Mouse (Mus musculus) forebrain, postnatal 0 days (tissue): ENCODE measurements at regions not wholly inside any gene's neighbourhood (a gene's known extent, or its start where the extent isn't known, plus 50 kb on each side); places are given as distances from the start of the nearest gene placed in this dataset.
A peak's percentile ranks its signal among the peaks of the same experiment; 100 is the strongest.

Experiments used
- ATAC-seq: fragments of 200-750 bp; cut with Nextera tagmentation; 2 replicates; pipeline ENCODE4 v1.8.0; 2017; ENCODE audit warnings: mild to moderate bottlenecking, moderate library complexity
- DNase-seq: peaks from one replicate; pipeline ENCODE4 v3.0.0-alpha.2; 2015
- H3K27ac ChIP-seq: fragments of 300-500 bp; sonication (generic); 2 replicates; pipeline ENCODE4 v1.5.1; 2014; ENCODE audit warnings: low read depth, mild to moderate bottlenecking, antibody characterized with exemption, low read length, moderate library complexity, mixed read lengths
- H3K27me3 ChIP-seq: fragments of 300-500 bp; sonication (generic); 2 replicates; pipeline ENCODE4 v1.6.1; 2014; ENCODE audit warnings: mild to moderate bottlenecking, low read length, mixed read lengths; ENCODE audit not compliant: insufficient read depth
- H3K36me3 ChIP-seq: fragments of 300-500 bp; sonication (generic); 2 replicates; pipeline ENCODE4 v1.6.1; 2014; ENCODE audit warnings: mild to moderate bottlenecking, moderate library complexity; ENCODE audit not compliant: insufficient read depth
- H3K4me1 ChIP-seq: fragments of 300-500 bp; sonication (generic); 2 replicates; pipeline ENCODE4 v1.6.1; 2014; ENCODE audit warnings: antibody characterized with exemption; ENCODE audit not compliant: insufficient read depth
- H3K4me2 ChIP-seq: fragments of 300-500 bp; sonication (generic); 2 replicates; pipeline ENCODE4 v1.6.1; 2014; ENCODE audit warnings: low read depth, mild to moderate bottlenecking, moderate library complexity
- H3K4me3 ChIP-seq: fragments of 300-500 bp; sonication (generic); 2 replicates; pipeline ENCODE4 v1.5.1; 2014; ENCODE audit warnings: low read depth, low read length, mixed read lengths
- H3K9ac ChIP-seq: fragments of 300-500 bp; sonication (generic); 2 replicates; pipeline ENCODE4 v1.6.1; 2014; ENCODE audit warnings: mild to moderate bottlenecking
- H3K9me3 ChIP-seq: fragments of 300-500 bp; sonication (generic); 2 replicates; pipeline ENCODE4 v1.6.1; 2016; ENCODE audit warnings: low read length
- CTCF ChIP-seq: sonication (generic); IDR thresholded peaks from 2 replicates; pipeline ENCODE4 v1.5.1; 2016; ENCODE audit warnings: antibody characterized with exemption, control low read depth, low read depth
- WGBS: fragments of 180-500 bp; shearing (Covaris S2); extraction: QIAGEN DNeasy Blood & Tissue Kit; methylation state at CpG from one replicate; pipeline ENCODE4 v1.1.7; 2014; 5-methylcytosine and 5-hydroxymethylcytosine counted together

- H3K4me2 ChIP-seq, result no peak overlapping the region
- H3K27me3 ChIP-seq, result no peaks in the 10 kb centered on the region
- no peaks in the 10 kb centered on the region for H3K36me3 ChIP-seq
- TF ChIP-seq CTCF, result no peak
- 50% methylated on average over 6 of the region's 6 CpGs for WGBS
- H3K4me1 ChIP-seq, result no peaks in the 10 kb centered on the region
- no peak for ATAC-seq
- H3K9me3 ChIP-seq, result no peaks in the 10 kb centered on the region
- H3K27ac ChIP-seq, result no peak overlapping the region
- H3K4me3 ChIP-seq, result no peak overlapping the region
- DNase-seq, result no peak
- H3K9ac ChIP-seq, result no peak overlapping the region
Measured at GRCm38 (mm10) chr4:9104657-9105056, 865.8 kb upstream of the Car8 start.

- DNase-seq (no peak), ATAC-seq (no peak)
- no peak overlapping the region for H3K27ac ChIP-seq
- no peak for TF ChIP-seq CTCF
- no peak overlapping the region for H3K4me2 ChIP-seq
- no peaks in the 10 kb centered on the region for H3K4me1 ChIP-seq
- H3K9ac ChIP-seq, result no peak overlapping the region
- no peaks in the 10 kb centered on the region for H3K9me3 ChIP-seq
- WGBS, result 68% methylated on average over 8 of the region's 8 CpGs
- H3K27me3 ChIP-seq, result no peaks in the 10 kb centered on the region
- no peaks in the 10 kb centered on the region for H3K36me3 ChIP-seq
- H3K4me3 ChIP-seq, result no peak overlapping the region
Measured at GRCm38 (mm10) chr4:9103958-9104357, 865.1 kb upstream of the Car8 start.

- DNase-seq (peak; percentile 94), ATAC-seq (peak; percentile 78)
- Histone ChIP-seq H3K4me2 (peak overlapping the region; percentile 15; the same call in 1 of the 2 replicates), H3K9me3 (no peaks in the 10 kb centered on the region), H3K4me1 (no peaks in the 10 kb centered on the region), H3K36me3 (no peaks in the 10 kb centered on the region), H3K4me3 (no peak overlapping the region), H3K27ac (no peak overlapping the region), H3K9ac (no peak overlapping the region), H3K27me3 (no peaks in the 10 kb centered on the region)
- peak; percentile 97 for TF ChIP-seq CTCF
- WGBS, result 21% methylated on average over 24 of the region's 24 CpGs
Measured at GRCm38 (mm10) chr4:9096809-9097700, 858.2 kb upstream of the Car8 start.

- H3K27me3 ChIP-seq, result no peaks in the 10 kb centered on the region
- 73% methylated on average over 2 of the region's 2 CpGs for WGBS
- no peak overlapping the region for H3K9ac ChIP-seq
- H3K4me3 ChIP-seq, result no peak overlapping the region
- no peak overlapping the region for H3K4me2 ChIP-seq
- no peaks in the 10 kb centered on the region for H3K4me1 ChIP-seq
- ATAC-seq (no peak), DNase-seq (no peak)
- no peaks in the 10 kb centered on the region for H3K36me3 ChIP-seq
- no peaks in the 10 kb centered on the region for H3K9me3 ChIP-seq
- no peak for TF ChIP-seq CTCF
- H3K27ac ChIP-seq, result no peak overlapping the region
Measured at GRCm38 (mm10) chr4:9096274-9096673, 857.4 kb upstream of the Car8 start.

GRCm38 (mm10) chr4:9095646-9096045 lies 856.8 kb upstream of the Car8 start:
- Histone ChIP-seq H3K27me3 (no peaks in the 10 kb centered on the region), H3K9me3 (no peaks in the 10 kb centered on the region), H3K9ac (no peak overlapping the region), H3K4me2 (no peak overlapping the region), H3K4me1 (no peaks in the 10 kb centered on the region), H3K4me3 (no peak overlapping the region), H3K36me3 (no peaks in the 10 kb centered on the region), H3K27ac (no peak overlapping the region)
- DNase-seq (peak; percentile 25), ATAC-seq (no peak)
- no peak for TF ChIP-seq CTCF
- WGBS, result 55% methylated on average over 7 of the region's 7 CpGs

GRCm38 (mm10) chr4:9094522-9094921 lies 855.7 kb upstream of the Car8 start:
- H3K27ac ChIP-seq, result no peak overlapping the region
- no peaks in the 10 kb centered on the region for H3K9me3 ChIP-seq
- H3K4me2 ChIP-seq, result no peak overlapping the region
- DNase-seq (no peak), ATAC-seq (no peak)
- H3K4me1 ChIP-seq, result no peaks in the 10 kb centered on the region
- WGBS, result 21% methylated on average over 10 of the region's 10 CpGs
- no peaks in the 10 kb centered on the region for H3K36me3 ChIP-seq
- no peak overlapping the region for H3K4me3 ChIP-seq
- no peak overlapping the region for H3K9ac ChIP-seq
- no peak for TF ChIP-seq CTCF
- H3K27me3 ChIP-seq, result no peaks in the 10 kb centered on the region

- Histone ChIP-seq H3K9me3 (no peaks in the 10 kb centered on the region), H3K27ac (no peak overlapping the region), H3K36me3 (no peaks in the 10 kb centered on the region), H3K9ac (no peak overlapping the region), H3K4me3 (no peak overlapping the region), H3K4me2 (no peak overlapping the region), H3K27me3 (no peaks in the 10 kb centered on the region), H3K4me1 (no peaks in the 10 kb centered on the region)
- no peak for DNase-seq
- peak; percentile 5; the same call in 1 of the 2 replicates for ATAC-seq
- 30% methylated on average over 6 of the region's 6 CpGs for WGBS
- no peak for TF ChIP-seq CTCF
Measured at GRCm38 (mm10) chr4:9094076-9094475, 855.2 kb upstream of the Car8 start.
